Mouse (Mus musculus) spleen, adult 2 months (tissue): ENCODE results near the gene Rhbdl2.

Experiments used
- CTCF ChIP-seq: fragments of 200-500 bp; IDR thresholded peaks from 2 replicates; pipeline ENCODE4 v1.5.1; 2011; ENCODE audit warnings: mild to moderate bottlenecking, inconsistent platforms; ENCODE audit not compliant: insufficient read depth, insufficient read length, insufficient replicate concordance; ENCODE audit errors: extremely low read depth
- POLR2A ChIP-seq: fragments of 200-500 bp; IDR thresholded peaks from 2 replicates; pipeline ENCODE4 v1.6.1; 2011; ENCODE audit warnings: low read depth, low read length, inconsistent platforms

DNA sequence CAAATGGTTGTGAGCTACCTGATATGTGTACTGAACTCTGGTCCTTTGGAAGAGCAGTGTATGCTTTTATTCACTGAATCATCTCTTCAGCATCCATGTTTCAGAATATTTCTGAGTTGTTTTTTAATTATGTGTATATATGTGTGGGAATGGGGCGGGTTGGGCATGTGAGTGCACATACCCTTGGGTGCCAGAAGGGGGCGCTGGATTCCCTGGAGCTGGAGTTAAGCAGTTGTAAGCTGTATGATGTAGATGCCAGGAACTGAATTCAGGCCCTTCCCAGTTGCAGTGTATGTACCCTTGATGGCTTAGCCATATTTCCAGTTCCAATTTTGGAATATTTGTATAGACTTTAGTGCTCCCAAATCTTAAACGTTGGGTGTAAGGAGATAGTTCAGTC lies 24.9 kb downstream of the Rhbdl2 start:
- TF ChIP-seq CTCF (no peak), POLR2A (no peak)
